Mouse (Mus musculus) ES-E14 (cell line): ENCODE data around the gene Zgrf1. TPM values are rescaled to one million over a fixed set of nuclear protein-coding genes. Genes with fewer than 3 reads are reported as not detected.

Experiments
- DNase-seq: peaks from one replicate; pipeline ENCODE4 v3.0.0-alpha.2; 2013; ENCODE audit warnings: low read depth, low spot score
- H3K27ac ChIP-seq: 2 replicates; pipeline ENCODE4 v1.5.1; 2012; ENCODE audit warnings: low read depth, mild to moderate bottlenecking, low read length, moderate library complexity, mixed read lengths; ENCODE audit not compliant: poor library complexity, insufficient read depth, severe bottlenecking
- H3K36me3 ChIP-seq: 2 replicates; pipeline ENCODE4 v1.6.1; 2012; ENCODE audit warnings: mild to moderate bottlenecking, low read length, moderate library complexity, mixed read lengths; ENCODE audit not compliant: control insufficient read depth, poor library complexity, insufficient read depth, severe bottlenecking
- H3K4me1 ChIP-seq, 2 experiments: fragments of 150-350 bp in 1 of 2; sonication (generic) in 1 of 2; 2 replicates each; pipeline ENCODE4 v1.6.1; 2012; ENCODE audit warnings: low read length in 2 of 2, mild to moderate bottlenecking in 1 of 2, mixed read lengths in 1 of 2; ENCODE audit not compliant: control insufficient read depth in 2 of 2, insufficient read depth in 2 of 2, poor library complexity in 1 of 2
- H3K4me3 ChIP-seq, 2 experiments: fragments of 150-350 bp in 1 of 2; sonication (generic) in 1 of 2; 2 replicates each; pipeline ENCODE4 v1.5.1; 2012; ENCODE audit warnings: low read length in 2 of 2, low read depth in 1 of 2, mild to moderate bottlenecking in 1 of 2, mixed read lengths in 1 of 2; ENCODE audit not compliant: insufficient read depth in 1 of 2, poor library complexity in 1 of 2, severe bottlenecking in 1 of 2
- H3K9ac ChIP-seq: 2 replicates; pipeline ENCODE4 v1.6.1; 2012; ENCODE audit warnings: low read depth, mild to moderate bottlenecking, low read length, mixed read lengths; ENCODE audit not compliant: poor library complexity, insufficient read depth, severe bottlenecking
- H3K9me3 ChIP-seq: fragments of 150-350 bp; sonication (generic); 2 replicates; pipeline ENCODE4 v1.6.1; 2012; ENCODE audit warnings: low read depth, mild to moderate bottlenecking, low read length; ENCODE audit not compliant: control insufficient read depth, insufficient read depth
- CHD2 ChIP-seq: IDR thresholded peaks from 2 replicates; pipeline ENCODE4 v1.6.1; 2014; ENCODE audit warnings: mild to moderate bottlenecking, low read depth, low read length, inconsistent platforms
- HCFC1 ChIP-seq: IDR thresholded peaks from 2 replicates; pipeline ENCODE4 v1.6.1; 2012; ENCODE audit warnings: low read length, inconsistent platforms, borderline replicate concordance; ENCODE audit not compliant: insufficient read depth
- MAFK ChIP-seq: IDR thresholded peaks from 2 replicates; pipeline ENCODE4 v1.6.1; 2014; ENCODE audit warnings: mild to moderate bottlenecking, low read depth, low read length, inconsistent platforms; ENCODE audit not compliant: insufficient read depth
- ZC3H11A ChIP-seq: IDR thresholded peaks from 2 replicates; pipeline ENCODE4 v1.6.1; 2012; ENCODE audit warnings: low read depth, mild to moderate bottlenecking, inconsistent platforms, low read length, borderline replicate concordance
- ZNF384 ChIP-seq: IDR thresholded peaks from 2 replicates; pipeline ENCODE4 v1.6.1; 2012; ENCODE audit warnings: low read depth, low read length, inconsistent platforms
- in situ Hi-C, 2 experiments: fragments of 600-800 bp; cut with MboI; formaldehyde crosslinking; loops; one replicate each; pipeline ENCODE4 v1.15.1; 2025; ENCODE audit warnings: low sequenced_read_pairs in 2 of 2, inconsistent platforms in 1 of 2; ENCODE audit not compliant: unreplicated experiment in 2 of 2
- total RNA-seq: library from RNA; depleted of rRNA; stranded (reverse); fragments of 300-350 nt; gene quantifications from 2 replicates; pipeline ENCODE4 v1.2.3, GENCODE M21; 2012

The Zgrf1 gene
- total RNA-seq, 1 experiment = 17.0 TPM

- Histone ChIP-seq H3K36me3 (no peaks in the 10 kb centered on the region), H3K9me3 (no peaks in the 10 kb centered on the region), H3K4me1 (peaks cover 0 to 2% of the 10 kb centered on the region in 2 experiments; a peak in 2 of 4 replicates), H3K27ac (no peak overlapping the region), H3K4me3 (peak overlapping the region; percentile 38 to 68; a peak in 3 of 4 replicates), H3K9ac (no peak overlapping the region)
- in situ Hi-C loops = loop anchor here (5.0 to 25.0 kb wide), 3 partner anchors 130 to 1590 kb away; no protein-coding TSS in a partner anchor
- DNase-seq = no peak
- TF ChIP-seq CHD2 (no peak), ZNF384 (no peak), HCFC1 (no peak), ZC3H11A (no peak), MAFK (no peak)
These were observed 79.2 kb downstream of the Zgrf1 start for GRCm38 (mm10) chr3:127632531-127632930.

- no peak for DNase-seq
- H3K9ac ChIP-seq = no peak within 1 kb of the TSS
- in situ Hi-C loops = loop anchor here (5.0 to 25.0 kb wide), 3 partner anchors 129 to 1589 kb away; no protein-coding TSS in a partner anchor
These were observed 80.1 kb downstream of the Zgrf1 start, which contains the start of gene Neurog2 for GRCm38 (mm10) chr3:127633080-127634032. Gene Neurog2 (plus strand): TSS chr3:127633135.

GRCm38 (mm10) chr3:127634101-127634983 lies 81.1 kb downstream of the Zgrf1 start:
- Histone ChIP-seq H3K4me1 (peaks cover 0 to 2% of the 10 kb centered on the region in 2 experiments; a peak in 1 of 4 replicates), H3K36me3 (no peaks in the 10 kb centered on the region), H3K9me3 (no peaks in the 10 kb centered on the region), H3K9ac (no peak overlapping the region), H3K4me3 (peak overlapping the region; percentile 38 to 68), H3K27ac (no peak overlapping the region)
- DNase-seq = no peak
- no peak for TF ChIP-seq CHD2
- no peak for TF ChIP-seq HCFC1
- no peak for TF ChIP-seq ZNF384
- no peak for TF ChIP-seq MAFK
- no peak for TF ChIP-seq ZC3H11A
- in situ Hi-C loops = loop anchor here (5.0 to 25.0 kb wide), 3 partner anchors 128 to 1588 kb away; no protein-coding TSS in a partner anchor

More at GRCm38 (mm10) chr3:127633080-127634032, 80.1 kb downstream of the Zgrf1 start, which contains the start of gene Neurog2:
- Histone ChIP-seq H3K4me1 (peaks cover 0 to 2% of the 10 kb centered on the region in 2 experiments; a peak in 2 of 4 replicates), H3K36me3 (no peaks in the 10 kb centered on the region), H3K9me3 (no peaks in the 10 kb centered on the region), H3K27ac (no peak within 1 kb of the TSS), H3K4me3 (peak within 1 kb of the TSS; percentile 38 to 68)
- TF ChIP-seq ZC3H11A (no peak), ZNF384 (no peak), MAFK (no peak), HCFC1 (no peak), CHD2 (no peak)

- peaks cover 0 to 2% of the 10 kb centered on the region in 2 experiments; a peak in 1 of 4 replicates for H3K4me1 ChIP-seq
These were observed 81.7 kb downstream of the Zgrf1 start for GRCm38 (mm10) chr3:127634984-127635349.

More at GRCm38 (mm10) chr3:127634984-127635349, 81.7 kb downstream of the Zgrf1 start:
- Histone ChIP-seq H3K27ac (no peak overlapping the region), H3K9me3 (no peaks in the 10 kb centered on the region), H3K36me3 (no peaks in the 10 kb centered on the region), H3K9ac (no peak overlapping the region), H3K4me3 (no peak overlapping the region)
- no peak for DNase-seq
- in situ Hi-C loops = loop anchor here (5.0 to 25.0 kb wide), 3 partner anchors 127 to 1587 kb away; no protein-coding TSS in a partner anchor
- no peak for TF ChIP-seq MAFK
- no peak for TF ChIP-seq ZNF384
- no peak for TF ChIP-seq CHD2
- no peak for TF ChIP-seq HCFC1
- TF ChIP-seq ZC3H11A = no peak
